8 mouse cellular contexts compared by ENCODE assay signal in the genomic region with DNA sequence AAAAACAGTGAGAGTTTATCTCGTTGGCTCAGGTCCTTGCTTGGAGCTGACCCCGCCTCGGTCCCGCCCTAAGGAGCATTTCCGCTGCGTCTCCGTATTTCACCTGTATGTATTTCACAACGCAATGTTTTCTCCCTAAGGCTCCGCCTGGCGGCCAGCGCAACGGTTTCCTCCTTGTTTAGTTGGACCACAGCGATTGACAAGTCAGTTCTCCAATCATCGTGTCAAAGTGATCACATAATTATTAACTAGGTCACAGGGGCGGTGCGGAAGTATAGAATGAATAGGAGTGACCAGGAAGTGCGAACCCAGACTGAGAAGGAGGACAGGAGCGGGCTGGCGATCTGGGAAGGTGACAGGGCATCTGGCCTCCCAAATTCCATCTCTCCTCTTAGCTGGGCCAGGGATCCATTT. TPM values are rescaled to one million over a fixed set of nuclear protein-coding genes. Genes with fewer than 3 reads are reported as not detected.
DNase-seq lines count a peak whose midpoint lies in the region; ATAC-seq lines count a peak whose summit lies in the region.

Prr13 (plus strand) TSS at position 125 of the 414 bp plus-strand sequence.

- ATAC-seq in erythroblast, adult 5-6 weeks (replicated peaks; ENCODE audit: low FRiP score, poor library complexity, severe bottlenecking): peak; percentile 79
- peak; percentile 81 for ATAC-seq in kidney, embryonic 15.5 days (replicated peaks; ENCODE audit: low FRiP score)
- ATAC-seq in monocyte, adult 5-6 weeks (replicated peaks; ENCODE audit: insufficient number of reproducible peaks, low FRiP score, low TSS enrichment, poor library complexity, severe bottlenecking): peak; percentile 88

- H3K4me3 ChIP-seq in heart, embryonic 10.5 days: peak within 1 kb of the TSS; percentile 64
- H3K4me3 ChIP-seq in kidney, embryonic 15.5 days (replicated peaks): peak within 1 kb of the TSS; percentile 51

- WGBS in heart, embryonic 10.5 days: under 1% methylated on average over 19 of the region's 19 CpGs
- under 1% methylated on average over 19 of the region's 19 CpGs for WGBS in kidney, embryonic 15.5 days

- H3K27me3 ChIP-seq in heart, embryonic 10.5 days (ENCODE audit: insufficient read depth, poor library complexity, severe bottlenecking): no peaks in the 10 kb centered on the region
- no peaks in the 10 kb centered on the region for H3K27me3 ChIP-seq in kidney, embryonic 15.5 days

- peak within 1 kb of the TSS; percentile 39 for H3K9ac ChIP-seq in kidney, embryonic 15.5 days

- peaks cover 12% of the 10 kb centered on the region for H3K36me3 ChIP-seq in heart, embryonic 10.5 days
- H3K36me3 ChIP-seq in kidney, embryonic 15.5 days: peaks cover 10% of the 10 kb centered on the region

- DNase-seq in B cell, adult 2 months: peak; percentile 88 to 91
- DNase-seq in brain, adult 2 months (ENCODE audit: low read depth, low spot score): peak; percentile 99
- peak; percentile 97 for DNase-seq in heart, embryonic 10.5 days (ENCODE audit: low spot score)
- peak; percentile 93 for DNase-seq in liver
- DNase-seq in spleen, postnatal 4 days (ENCODE audit: low spot score in 2 of 2): peak; percentile 91 to 92

- peak within 1 kb of the TSS; percentile 83 for H3K27ac ChIP-seq in heart, embryonic 10.5 days
- peak within 1 kb of the TSS; percentile 61; the same call in 1 of the 2 replicates for H3K27ac ChIP-seq in kidney, embryonic 15.5 days

- no peaks in the 10 kb centered on the region for H3K9me3 ChIP-seq in heart, embryonic 10.5 days
- no peaks in the 10 kb centered on the region for H3K9me3 ChIP-seq in kidney, embryonic 15.5 days (replicated peaks)

- peaks cover 22% of the 10 kb centered on the region for H3K4me1 ChIP-seq in heart, embryonic 10.5 days
- peaks cover 33% of the 10 kb centered on the region for H3K4me1 ChIP-seq in kidney, embryonic 15.5 days

- H3K4me2 ChIP-seq in kidney, embryonic 15.5 days: peak within 1 kb of the TSS; percentile 66

RNA-seq across cellular contexts. Expression of gene Prr13, which starts in this region (rescaled TPM):
- total RNA-seq in erythroblast, adult 5-6 weeks (2015; ENCODE audit: low replicate concordance): 70.9 and 84.4 TPM in 2 replicates
- 37.6 and 64.5 TPM in 2 replicates for total RNA-seq in erythroblast, adult 5-6 weeks (2017; ENCODE audit: low replicate concordance)
- polyA plus RNA-seq in heart, embryonic 10.5 days (2016; fragmentation: Nextera tagmentation; extraction: Ambion mirVana): 82.8 and 101 TPM in 2 replicates
- polyA plus RNA-seq in kidney, embryonic 15.5 days (2015; fragmentation: Nextera tagmentation; extraction: Ambion mirVana): 82.9 and 86.1 TPM in 2 replicates
- 233 to 280 TPM (median 259 TPM) in 3 replicates for total RNA-seq in monocyte, adult 5-6 weeks (2017)

Comparison
In these comparisons a context has a peak if more than half of its experiments do, and no peak if none do; other contexts are left out.
1. Peak in every context shown above with its lines: DNase-seq, ATAC-seq, H3K4me3 ChIP-seq and H3K27ac ChIP-seq.